Mouse (Mus musculus): ENCODE results near the gene Spata18. TPM values are rescaled to one million over a fixed set of nuclear protein-coding genes. Genes with fewer than 3 reads are reported as not detected.

Gene Spata18
- polyA plus RNA-seq, 1 experiment: not detected

GRCm38 (mm10) chr5:73721682-73722282, 70.6 kb downstream of the Spata18 start:
- Histone ChIP-seq H3K4me3 (ENCODE audit: insufficient read depth, low read depth, low read length) (no peak overlapping the region), H3K27ac (ENCODE audit: insufficient read depth, low read depth, low read length) (no peak overlapping the region), H3K4me1 (ENCODE audit: control insufficient read depth, insufficient read depth, low read length) (no peaks in the 10 kb centered on the region)
- WGBS: 93% methylated on average over 21 of the region's 21 CpGs
- no peak for TF ChIP-seq CTCF (IDR thresholded peaks at IDR 0.05; ENCODE audit: insufficient read depth, low read depth, low read length)
- no peak for TF ChIP-seq POLR2A (IDR thresholded peaks at IDR 0.05; ENCODE audit: insufficient read depth, low read depth, low read length)

GRCm38 (mm10) chr5:73725981-73726380, 74.8 kb downstream of the Spata18 start:
- Histone ChIP-seq H3K4me1 (ENCODE audit: control insufficient read depth, insufficient read depth, low read length) (peaks cover 2% of the 10 kb centered on the region; the same call in 1 of the 2 replicates), H3K4me3 (ENCODE audit: insufficient read depth, low read depth, low read length) (no peak overlapping the region), H3K27ac (ENCODE audit: insufficient read depth, low read depth, low read length) (no peak overlapping the region)
- WGBS: 89% methylated on average over 4 of the region's 4 CpGs
- TF ChIP-seq POLR2A (IDR thresholded peaks at IDR 0.05; ENCODE audit: insufficient read depth, low read depth, low read length) (no peak), CTCF (IDR thresholded peaks at IDR 0.05; ENCODE audit: insufficient read depth, low read depth, low read length) (no peak)

GRCm38 (mm10) chr5:73728651-73729050, 77.5 kb downstream of the Spata18 start:
- Histone ChIP-seq H3K27ac (ENCODE audit: insufficient read depth, low read depth, low read length) (no peak overlapping the region), H3K4me1 (ENCODE audit: control insufficient read depth, insufficient read depth, low read length) (peaks cover 2% of the 10 kb centered on the region; the same call in 1 of the 2 replicates), H3K4me3 (ENCODE audit: insufficient read depth, low read depth, low read length) (no peak overlapping the region)
- TF ChIP-seq CTCF (IDR thresholded peaks at IDR 0.05; ENCODE audit: insufficient read depth, low read depth, low read length): no peak
- TF ChIP-seq POLR2A (IDR thresholded peaks at IDR 0.05; ENCODE audit: insufficient read depth, low read depth, low read length): no peak
- 83% methylated on average over 7 of the region's 7 CpGs for WGBS

Other genes with a start within 250 kb of the Spata18 start
- gene Cwh43, start 245.3 kb upstream of the Spata18 start, polyA plus RNA-seq (2012; ENCODE audit: insufficient read depth, insufficient read length, low replicate concordance, missing spikeins): not detected in 2 replicates
- not detected in 2 replicates for gene Dcun1d4, start 170.4 kb upstream of the Spata18 start, polyA plus RNA-seq (2012; ENCODE audit: insufficient read depth, insufficient read length, low replicate concordance, missing spikeins)
- gene Lrrc66, start 18.9 kb upstream of the Spata18 start, polyA plus RNA-seq (2012; ENCODE audit: insufficient read depth, insufficient read length, low replicate concordance, missing spikeins): not detected in 2 replicates
- gene Sgcb, start 3.6 kb upstream of the Spata18 start, polyA plus RNA-seq (2012; ENCODE audit: insufficient read depth, insufficient read length, low replicate concordance, missing spikeins): not detected in 2 replicates

Data from olfactory bulb, adult 2 months (tissue).